Mouse (Mus musculus): ENCODE measurements around the gene C2cd5. TPM values are rescaled to one million over a fixed set of nuclear protein-coding genes. Genes with fewer than 3 reads are reported as not detected.

C2cd5 gene
- polyA plus RNA-seq, 1 experiment from 2014 or later = 52.6 TPM

DNA sequence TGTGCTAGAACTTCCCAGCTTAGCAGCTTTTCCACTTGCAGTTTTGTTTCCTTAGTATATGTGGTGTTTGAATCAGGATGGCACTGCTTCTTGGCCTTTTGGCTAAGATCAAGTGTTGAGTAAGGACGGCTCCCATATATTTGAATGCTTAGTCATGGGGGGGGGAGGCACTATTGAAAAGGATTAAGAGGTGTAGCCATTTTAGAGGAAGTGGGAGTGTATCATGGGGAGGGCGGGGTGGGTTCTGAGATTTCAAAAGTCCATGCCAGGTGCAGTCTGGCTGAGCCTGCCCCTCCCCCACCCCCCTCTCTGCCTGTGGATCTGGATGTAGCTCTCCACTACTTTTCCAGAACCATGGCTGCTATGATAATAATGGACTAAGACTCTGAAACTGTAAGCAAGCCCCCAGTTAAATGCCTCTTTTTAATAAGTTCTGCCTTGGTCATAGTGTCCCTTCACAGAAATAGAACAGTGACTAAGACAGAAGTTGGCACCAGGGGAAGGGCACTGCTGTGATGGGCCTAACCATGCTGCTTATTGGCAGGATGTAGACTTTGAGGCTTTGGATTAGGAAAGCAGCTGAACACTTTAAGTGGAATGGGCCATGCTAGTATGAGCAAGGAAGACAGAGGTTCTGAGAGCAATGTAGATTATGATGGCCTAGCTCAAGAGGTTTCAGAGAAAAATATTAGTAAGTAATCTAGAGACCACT is 15.5 kb downstream of the C2cd5 start:
- Histone ChIP-seq H3K36me3 (peaks cover 75% of the 10 kb centered on the region), H3K27me3 (no peaks in the 10 kb centered on the region), H3K9ac (no peak overlapping the region), H3K4me1 (no peaks in the 10 kb centered on the region), H3K27ac (no peak overlapping the region), H3K4me2 (replicated peaks) (no peak overlapping the region), H3K4me3 (no peak overlapping the region), H3K9me3 (replicated peaks) (no peaks in the 10 kb centered on the region)
- 98% methylated on average over 2 of the region's 2 CpGs for WGBS
- ATAC-seq (ENCODE audit: low FRiP score) = no peak

DNA sequence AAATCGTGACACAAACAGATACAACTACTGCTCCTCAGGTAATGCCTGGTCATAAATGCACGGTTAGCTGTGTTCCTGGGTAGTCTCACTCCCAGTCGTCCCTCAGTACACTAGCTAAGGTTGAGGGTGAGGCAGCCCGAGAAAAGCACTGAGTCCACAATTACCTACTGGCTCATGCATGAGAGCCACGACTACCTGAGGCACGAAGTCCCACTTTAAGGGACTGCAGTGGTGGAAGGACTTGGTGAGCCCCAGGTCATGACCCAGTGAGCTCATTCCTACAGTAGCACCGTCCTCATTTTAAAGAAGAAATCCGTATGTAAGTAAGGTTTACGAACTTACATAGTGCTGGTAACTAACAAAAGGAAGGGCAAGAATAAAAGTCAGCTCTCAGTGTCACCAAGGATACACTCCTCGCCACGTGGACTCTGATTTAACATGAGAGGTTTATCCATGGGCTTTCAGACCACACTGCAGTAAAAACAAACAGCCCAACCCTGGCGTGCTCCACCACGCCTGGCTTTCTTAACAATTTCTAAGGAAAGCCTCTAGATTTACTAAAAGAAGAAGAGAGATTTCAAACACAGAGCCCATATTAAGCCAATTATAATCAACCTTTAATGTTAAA is 18.3 kb downstream of the C2cd5 start:
- H3K9me3 ChIP-seq (replicated peaks) = no peaks in the 10 kb centered on the region
- no peak overlapping the region for H3K4me3 ChIP-seq
- no peak overlapping the region for H3K27ac ChIP-seq
- H3K9ac ChIP-seq = no peak overlapping the region
- no peak for ATAC-seq (ENCODE audit: low FRiP score)
- H3K4me2 ChIP-seq (replicated peaks) = no peak overlapping the region
- H3K27me3 ChIP-seq = no peaks in the 10 kb centered on the region
- 85% methylated on average over 13 of the region's 13 CpGs for WGBS
- peaks cover 78% of the 10 kb centered on the region for H3K36me3 ChIP-seq
- H3K4me1 ChIP-seq = no peaks in the 10 kb centered on the region

DNA sequence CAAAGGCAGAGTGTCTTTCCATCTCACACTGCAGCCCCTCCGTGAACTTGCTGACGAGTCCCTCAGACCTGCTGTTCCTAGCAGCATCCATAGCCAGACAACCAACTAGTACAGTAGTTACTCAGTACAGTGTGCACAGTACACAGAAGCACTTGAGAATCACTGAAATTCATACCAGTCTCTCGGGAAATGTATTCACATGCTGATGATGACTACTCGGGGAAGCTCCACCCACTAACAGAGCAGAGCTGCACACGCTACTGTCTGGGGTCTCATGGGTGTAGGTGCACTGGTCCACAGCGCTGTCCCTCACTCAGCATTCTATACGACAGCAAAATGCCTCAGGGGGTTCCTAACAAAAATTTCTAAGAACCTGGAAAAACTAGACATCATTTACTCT is 19.2 kb downstream of the C2cd5 start:
- no peaks in the 10 kb centered on the region for H3K9me3 ChIP-seq (replicated peaks)
- no peak for ATAC-seq (ENCODE audit: low FRiP score)
- no peak overlapping the region for H3K4me3 ChIP-seq
- WGBS = 78% methylated on average over 7 of the region's 7 CpGs
- no peak overlapping the region for H3K27ac ChIP-seq
- H3K36me3 ChIP-seq = peaks cover 74% of the 10 kb centered on the region
- H3K9ac ChIP-seq = no peak overlapping the region
- no peaks in the 10 kb centered on the region for H3K4me1 ChIP-seq
- H3K27me3 ChIP-seq = no peaks in the 10 kb centered on the region
- no peak overlapping the region for H3K4me2 ChIP-seq (replicated peaks)

GRCm38 (mm10) chr6:143079126-143079525 is 20.8 kb downstream of the C2cd5 start:
- Histone ChIP-seq H3K4me3 (no peak overlapping the region), H3K9ac (no peak overlapping the region), H3K4me2 (replicated peaks) (no peak overlapping the region), H3K27me3 (no peaks in the 10 kb centered on the region), H3K9me3 (replicated peaks) (no peaks in the 10 kb centered on the region), H3K36me3 (peaks cover 71% of the 10 kb centered on the region), H3K4me1 (no peaks in the 10 kb centered on the region), H3K27ac (no peak overlapping the region)
- ATAC-seq (ENCODE audit: low FRiP score) = no peak
- WGBS = 86% methylated on average over 4 of the region's 4 CpGs

GRCm38 (mm10) chr6:143076461-143076860 is 23.5 kb downstream of the C2cd5 start:
- no peaks in the 10 kb centered on the region for H3K9me3 ChIP-seq (replicated peaks)
- no peak overlapping the region for H3K4me3 ChIP-seq
- ATAC-seq (ENCODE audit: low FRiP score) = no peak
- H3K4me1 ChIP-seq = no peaks in the 10 kb centered on the region
- H3K27me3 ChIP-seq = no peaks in the 10 kb centered on the region
- H3K36me3 ChIP-seq = peaks cover 66% of the 10 kb centered on the region
- no peak overlapping the region for H3K27ac ChIP-seq
- WGBS = 95% methylated on average over 10 of the region's 10 CpGs
- no peak overlapping the region for H3K9ac ChIP-seq
- no peak overlapping the region for H3K4me2 ChIP-seq (replicated peaks)

- Histone ChIP-seq H3K27ac (no peak overlapping the region), H3K9me3 (replicated peaks) (no peaks in the 10 kb centered on the region), H3K9ac (no peak overlapping the region), H3K36me3 (peaks cover 61% of the 10 kb centered on the region), H3K27me3 (no peaks in the 10 kb centered on the region), H3K4me1 (no peaks in the 10 kb centered on the region), H3K4me3 (no peak overlapping the region), H3K4me2 (replicated peaks) (no peak overlapping the region)
- 94% methylated on average over 1 of the region's 1 CpGs for WGBS
- no peak for ATAC-seq (ENCODE audit: low FRiP score)
Observed at GRCm38 (mm10) chr6:143073914-143074313, 26.0 kb downstream of the C2cd5 start.

DNA sequence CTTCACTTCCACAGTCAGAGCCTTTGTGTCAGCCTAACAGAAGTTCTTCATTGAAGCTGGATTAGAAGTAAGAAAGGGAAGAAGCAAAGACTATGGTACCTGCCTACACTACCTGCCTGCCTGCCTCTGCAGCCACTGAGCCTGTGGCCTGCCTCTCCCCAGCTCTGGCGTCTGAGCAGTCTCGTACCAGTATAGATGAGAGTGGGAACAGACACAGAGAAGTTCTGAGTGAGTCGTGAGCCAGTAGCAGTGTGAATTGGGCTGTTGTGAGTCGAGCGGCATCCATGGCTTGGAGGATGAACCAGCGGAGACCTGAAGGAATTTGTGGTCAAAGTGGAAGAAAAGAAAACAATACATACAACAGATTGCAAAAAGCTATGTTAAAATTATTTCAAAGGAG is 26.5 kb downstream of the C2cd5 start:
- Histone ChIP-seq H3K4me2 (replicated peaks) (no peak overlapping the region), H3K4me3 (no peak overlapping the region), H3K9ac (no peak overlapping the region), H3K27me3 (no peaks in the 10 kb centered on the region), H3K4me1 (no peaks in the 10 kb centered on the region), H3K9me3 (replicated peaks) (no peaks in the 10 kb centered on the region), H3K27ac (no peak overlapping the region), H3K36me3 (peaks cover 56% of the 10 kb centered on the region)
- ATAC-seq (ENCODE audit: low FRiP score) = no peak
- WGBS = 90% methylated on average over 6 of the region's 6 CpGs

DNA sequence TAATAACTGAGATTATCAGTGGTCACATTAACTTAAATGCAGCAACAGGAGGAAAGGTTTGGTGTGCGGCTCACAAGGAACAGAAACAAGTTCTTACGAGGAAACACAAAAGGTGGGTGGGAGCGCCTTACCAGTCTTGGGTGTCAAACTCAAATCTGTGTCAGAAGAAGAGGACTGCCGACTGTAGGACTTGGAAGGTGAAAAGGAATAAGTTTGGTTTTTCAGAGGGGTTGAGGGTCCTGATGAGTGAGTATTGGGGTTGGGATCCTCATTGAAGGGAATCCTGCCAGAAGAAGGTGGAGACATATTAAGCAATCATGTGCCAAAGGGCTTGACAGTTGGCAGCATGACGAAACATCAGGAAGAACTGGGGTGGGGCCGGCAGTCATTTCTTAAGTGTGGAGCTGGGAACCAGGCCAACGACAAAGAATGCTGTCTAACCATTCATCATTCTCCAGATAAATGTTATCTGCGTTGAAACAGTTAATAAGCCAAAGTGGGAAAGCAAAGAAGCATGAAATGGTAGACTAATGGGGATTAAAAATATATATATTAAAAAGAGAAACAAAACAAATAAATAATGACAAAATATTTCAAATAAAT is 27.4 kb downstream of the C2cd5 start:
- Histone ChIP-seq H3K36me3 (peaks cover 51% of the 10 kb centered on the region), H3K4me1 (no peaks in the 10 kb centered on the region), H3K27ac (no peak overlapping the region), H3K9ac (no peak overlapping the region), H3K4me3 (no peak overlapping the region), H3K9me3 (replicated peaks) (no peaks in the 10 kb centered on the region), H3K27me3 (no peaks in the 10 kb centered on the region), H3K4me2 (replicated peaks) (no peak overlapping the region)
- ATAC-seq (ENCODE audit: low FRiP score) = no peak
- WGBS = 79% methylated on average over 8 of the region's 8 CpGs

DNA sequence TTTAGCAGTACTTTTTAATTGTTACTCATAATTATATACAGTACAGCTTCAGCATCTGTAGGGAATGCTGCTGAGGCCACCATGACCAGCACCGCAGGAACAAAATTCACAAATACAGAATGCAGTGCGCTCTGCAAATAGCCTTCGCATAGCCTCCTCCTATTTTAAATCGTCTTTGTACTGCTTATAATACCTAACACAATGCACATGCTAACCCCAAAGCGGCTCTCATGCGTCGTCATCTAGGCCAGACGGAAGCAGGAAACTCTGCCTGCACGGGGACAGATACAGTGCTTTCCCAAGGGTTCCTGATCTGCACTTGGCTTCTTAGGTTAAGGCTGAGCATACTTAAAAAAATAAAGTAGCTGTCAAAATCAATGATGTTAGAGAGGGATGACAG is 29.2 kb downstream of the C2cd5 start:
- WGBS = 87% methylated on average over 9 of the region's 9 CpGs
- Histone ChIP-seq H3K4me3 (no peak overlapping the region), H3K36me3 (peaks cover 40% of the 10 kb centered on the region), H3K4me2 (replicated peaks) (no peak overlapping the region), H3K27ac (no peak overlapping the region), H3K27me3 (no peaks in the 10 kb centered on the region), H3K9ac (no peak overlapping the region), H3K4me1 (no peaks in the 10 kb centered on the region), H3K9me3 (replicated peaks) (no peaks in the 10 kb centered on the region)
- no peak for ATAC-seq (ENCODE audit: low FRiP score)

GRCm38 (mm10) chr6:143070019-143070418 is 29.9 kb downstream of the C2cd5 start:
- Histone ChIP-seq H3K36me3 (peaks cover 37% of the 10 kb centered on the region), H3K9me3 (replicated peaks) (no peaks in the 10 kb centered on the region), H3K27ac (no peak overlapping the region), H3K4me1 (no peaks in the 10 kb centered on the region), H3K4me3 (no peak overlapping the region), H3K27me3 (no peaks in the 10 kb centered on the region), H3K4me2 (replicated peaks) (no peak overlapping the region), H3K9ac (no peak overlapping the region)
- WGBS = 93% methylated on average over 5 of the region's 5 CpGs
- ATAC-seq (ENCODE audit: low FRiP score) = no peak

DNA sequence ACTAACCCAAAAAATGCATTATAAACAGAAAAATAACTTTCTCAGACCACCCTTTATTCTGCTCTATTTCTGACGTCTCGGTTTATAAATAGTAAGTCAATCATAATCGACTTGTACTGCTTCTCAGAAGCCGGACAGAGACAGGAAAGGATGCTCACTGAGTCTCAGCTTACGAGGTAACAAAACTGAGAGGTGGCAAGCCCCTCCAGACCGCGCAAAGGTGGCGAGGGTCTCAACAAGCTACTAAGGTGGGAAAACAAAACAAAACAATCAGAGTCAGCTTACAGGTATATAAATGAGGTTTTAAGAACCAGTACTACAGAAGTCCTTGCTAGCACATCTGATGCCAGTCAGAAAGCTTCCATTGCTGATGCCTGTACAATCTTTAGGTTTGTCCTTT is 30.3 kb downstream of the C2cd5 start:
- no peak for ATAC-seq (ENCODE audit: low FRiP score)
- Histone ChIP-seq H3K27me3 (no peaks in the 10 kb centered on the region), H3K9ac (no peak overlapping the region), H3K36me3 (peaks cover 35% of the 10 kb centered on the region), H3K4me2 (replicated peaks) (no peak overlapping the region), H3K27ac (no peak overlapping the region), H3K4me3 (no peak overlapping the region), H3K9me3 (replicated peaks) (no peaks in the 10 kb centered on the region), H3K4me1 (no peaks in the 10 kb centered on the region)
- WGBS = 94% methylated on average over 8 of the region's 8 CpGs

DNA sequence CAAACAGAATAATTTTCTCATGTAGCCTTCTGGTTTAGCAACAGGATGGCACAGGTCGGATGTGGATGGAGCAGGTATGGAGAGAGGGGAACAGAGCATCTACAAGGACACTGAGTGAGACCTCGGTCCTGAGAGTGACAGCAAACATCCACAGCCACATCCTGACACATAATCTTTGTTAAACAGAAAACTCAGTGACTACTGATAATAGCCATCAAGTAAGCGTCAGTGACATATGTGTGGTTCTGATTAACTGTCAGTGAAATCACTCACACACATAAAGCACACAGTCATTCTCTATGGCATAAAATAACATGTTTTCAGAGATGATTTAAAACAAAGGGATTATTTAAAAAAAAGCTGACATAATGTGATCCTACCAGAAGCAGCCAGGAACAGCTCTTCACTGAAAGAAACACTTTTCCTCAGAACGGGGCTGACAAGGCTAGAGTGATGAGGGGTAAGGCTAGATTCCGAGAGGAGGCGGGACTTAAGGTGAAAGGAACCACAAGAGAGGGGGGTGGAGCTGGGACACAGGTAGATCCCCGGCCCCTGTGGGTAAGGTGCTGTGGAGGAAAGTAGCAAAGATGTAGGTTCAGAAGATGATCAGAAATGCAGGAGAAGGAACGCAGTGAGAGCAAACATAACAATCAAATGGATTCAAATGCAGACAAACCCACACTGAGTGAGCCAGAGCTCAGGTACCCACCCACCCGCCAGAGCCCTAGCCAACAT is 31.6 kb downstream of the C2cd5 start:
- no peak overlapping the region for H3K27ac ChIP-seq
- H3K9ac ChIP-seq = no peak overlapping the region
- no peaks in the 10 kb centered on the region for H3K4me1 ChIP-seq
- no peaks in the 10 kb centered on the region for H3K9me3 ChIP-seq (replicated peaks)
- H3K27me3 ChIP-seq = no peaks in the 10 kb centered on the region
- peaks cover 27% of the 10 kb centered on the region for H3K36me3 ChIP-seq
- 78% methylated on average over 9 of the region's 9 CpGs for WGBS
- H3K4me2 ChIP-seq (replicated peaks) = no peak overlapping the region
- ATAC-seq (ENCODE audit: low FRiP score) = no peak
- H3K4me3 ChIP-seq = no peak overlapping the region

All from hindbrain, embryonic 12.5 days (tissue).